Mouse (Mus musculus): ENCODE results near the gene Ptpn3. TPM values are rescaled to one million over a fixed set of nuclear protein-coding genes. Genes with fewer than 3 reads are reported as not detected.

Ptpn3 gene
- polyA plus RNA-seq, 1 experiment from 2014 or later, result 3.4 TPM

- no peak overlapping the region for H3K9ac ChIP-seq (ENCODE audit: low read depth, low read length)
- no peak overlapping the region for H3K4me3 ChIP-seq (ENCODE audit: low read depth, low read length)
- ATAC-seq (ENCODE audit: low FRiP score) (no peak), DNase-seq (ENCODE audit: low spot score) (no peak)
- WGBS, result 93% methylated on average over 1 of the region's 1 CpGs
- H3K9me3 ChIP-seq (ENCODE audit: control insufficient read depth, low read length), result no peaks in the 10 kb centered on the region
- H3K4me2 ChIP-seq (replicated peaks; ENCODE audit: low read depth, low read length), result no peak overlapping the region
- no peak overlapping the region for H3K27ac ChIP-seq (ENCODE audit: low read depth, low read length)
- H3K4me1 ChIP-seq (replicated peaks; ENCODE audit: control insufficient read depth, insufficient read depth, low read length), result no peaks in the 10 kb centered on the region
- H3K36me3 ChIP-seq (ENCODE audit: control insufficient read depth, insufficient read depth, low read length), result no peaks in the 10 kb centered on the region
- no peaks in the 10 kb centered on the region for H3K27me3 ChIP-seq (ENCODE audit: control insufficient read depth, insufficient read depth, low read length)
These were observed 133.4 kb downstream of the Ptpn3 start for GRCm38 (mm10) chr4:57168277-57168676.

GRCm38 (mm10) chr4:57166922-57167870, 134.4 kb downstream of the Ptpn3 start:
- Histone ChIP-seq H3K27ac (ENCODE audit: low read depth, low read length) (0 out of 2 replicates have a peak overlapping the region, but pooled peaks have one; percentile 24), H3K9me3 (ENCODE audit: control insufficient read depth, low read length) (no peaks in the 10 kb centered on the region), H3K9ac (ENCODE audit: low read depth, low read length) (no peak overlapping the region), H3K27me3 (ENCODE audit: control insufficient read depth, insufficient read depth, low read length) (no peaks in the 10 kb centered on the region), H3K4me2 (replicated peaks; ENCODE audit: low read depth, low read length) (no peak overlapping the region), H3K4me1 (replicated peaks; ENCODE audit: control insufficient read depth, insufficient read depth, low read length) (no peaks in the 10 kb centered on the region), H3K4me3 (ENCODE audit: low read depth, low read length) (no peak overlapping the region), H3K36me3 (ENCODE audit: control insufficient read depth, insufficient read depth, low read length) (no peaks in the 10 kb centered on the region)
- no peak for ATAC-seq (ENCODE audit: low FRiP score)
- WGBS, result 56% methylated on average over 12 of the region's 12 CpGs
- DNase-seq (ENCODE audit: low spot score), result no peak

GRCm38 (mm10) chr4:57165654-57166053, 136.0 kb downstream of the Ptpn3 start:
- Histone ChIP-seq H3K27ac (ENCODE audit: low read depth, low read length) (no peak overlapping the region), H3K27me3 (ENCODE audit: control insufficient read depth, insufficient read depth, low read length) (no peaks in the 10 kb centered on the region), H3K4me1 (replicated peaks; ENCODE audit: control insufficient read depth, insufficient read depth, low read length) (no peaks in the 10 kb centered on the region), H3K4me2 (replicated peaks; ENCODE audit: low read depth, low read length) (no peak overlapping the region), H3K4me3 (ENCODE audit: low read depth, low read length) (no peak overlapping the region), H3K9me3 (ENCODE audit: control insufficient read depth, low read length) (no peaks in the 10 kb centered on the region), H3K9ac (ENCODE audit: low read depth, low read length) (no peak overlapping the region), H3K36me3 (ENCODE audit: control insufficient read depth, insufficient read depth, low read length) (no peaks in the 10 kb centered on the region)
- DNase-seq (ENCODE audit: low spot score), result no peak
- 52% methylated on average over 3 of the region's 3 CpGs for WGBS
- peak; percentile 40; the same call in 1 of the 2 replicates for ATAC-seq (ENCODE audit: low FRiP score)

GRCm38 (mm10) chr4:57164578-57165210, 136.9 kb downstream of the Ptpn3 start:
- H3K4me3 ChIP-seq (ENCODE audit: low read depth, low read length), result no peak overlapping the region
- no peaks in the 10 kb centered on the region for H3K4me1 ChIP-seq (replicated peaks; ENCODE audit: control insufficient read depth, insufficient read depth, low read length)
- no peak overlapping the region for H3K27ac ChIP-seq (ENCODE audit: low read depth, low read length)
- H3K9me3 ChIP-seq (ENCODE audit: control insufficient read depth, low read length), result no peaks in the 10 kb centered on the region
- 91% methylated on average over 9 of the region's 9 CpGs for WGBS
- H3K9ac ChIP-seq (ENCODE audit: low read depth, low read length), result no peak overlapping the region
- ATAC-seq (ENCODE audit: low FRiP score) (no peak), DNase-seq (ENCODE audit: low spot score) (no peak)
- no peak overlapping the region for H3K4me2 ChIP-seq (replicated peaks; ENCODE audit: low read depth, low read length)
- no peaks in the 10 kb centered on the region for H3K27me3 ChIP-seq (ENCODE audit: control insufficient read depth, insufficient read depth, low read length)
- no peaks in the 10 kb centered on the region for H3K36me3 ChIP-seq (ENCODE audit: control insufficient read depth, insufficient read depth, low read length)

GRCm38 (mm10) chr4:57162789-57163722, 138.6 kb downstream of the Ptpn3 start:
- Histone ChIP-seq H3K4me3 (ENCODE audit: low read depth, low read length) (no peak overlapping the region), H3K4me1 (replicated peaks; ENCODE audit: control insufficient read depth, insufficient read depth, low read length) (no peaks in the 10 kb centered on the region), H3K27ac (ENCODE audit: low read depth, low read length) (no peak overlapping the region), H3K9ac (ENCODE audit: low read depth, low read length) (no peak overlapping the region), H3K36me3 (ENCODE audit: control insufficient read depth, insufficient read depth, low read length) (no peaks in the 10 kb centered on the region), H3K27me3 (ENCODE audit: control insufficient read depth, insufficient read depth, low read length) (no peaks in the 10 kb centered on the region), H3K4me2 (replicated peaks; ENCODE audit: low read depth, low read length) (no peak overlapping the region), H3K9me3 (ENCODE audit: control insufficient read depth, low read length) (no peaks in the 10 kb centered on the region)
- ATAC-seq (ENCODE audit: low FRiP score) (no peak), DNase-seq (ENCODE audit: low spot score) (no peak)
- 32% methylated on average over 10 of the region's 10 CpGs for WGBS

GRCm38 (mm10) chr4:57160571-57160970, 141.1 kb downstream of the Ptpn3 start:
- Histone ChIP-seq H3K9ac (ENCODE audit: low read depth, low read length) (no peak overlapping the region), H3K4me2 (replicated peaks; ENCODE audit: low read depth, low read length) (no peak overlapping the region), H3K4me3 (ENCODE audit: low read depth, low read length) (no peak overlapping the region), H3K27ac (ENCODE audit: low read depth, low read length) (no peak overlapping the region), H3K27me3 (ENCODE audit: control insufficient read depth, insufficient read depth, low read length) (no peaks in the 10 kb centered on the region), H3K4me1 (replicated peaks; ENCODE audit: control insufficient read depth, insufficient read depth, low read length) (no peaks in the 10 kb centered on the region), H3K9me3 (ENCODE audit: control insufficient read depth, low read length) (no peaks in the 10 kb centered on the region), H3K36me3 (ENCODE audit: control insufficient read depth, insufficient read depth, low read length) (no peaks in the 10 kb centered on the region)
- no peak for DNase-seq (ENCODE audit: low spot score)
- ATAC-seq (ENCODE audit: low FRiP score), result no peak
- 80% methylated on average over 7 of the region's 7 CpGs for WGBS

GRCm38 (mm10) chr4:57156549-57157169, 145.0 kb downstream of the Ptpn3 start:
- ATAC-seq (ENCODE audit: low FRiP score), result no peak
- no peak overlapping the region for H3K27ac ChIP-seq (ENCODE audit: low read depth, low read length)
- H3K36me3 ChIP-seq (ENCODE audit: control insufficient read depth, insufficient read depth, low read length), result no peaks in the 10 kb centered on the region
- H3K27me3 ChIP-seq (ENCODE audit: control insufficient read depth, insufficient read depth, low read length), result no peaks in the 10 kb centered on the region
- no peaks in the 10 kb centered on the region for H3K9me3 ChIP-seq (ENCODE audit: control insufficient read depth, low read length)
- no peak overlapping the region for H3K9ac ChIP-seq (ENCODE audit: low read depth, low read length)
- WGBS, result 79% methylated on average over 8 of the region's 8 CpGs
- H3K4me1 ChIP-seq (replicated peaks; ENCODE audit: control insufficient read depth, insufficient read depth, low read length), result peaks cover 5% of the 10 kb centered on the region; the same call in 1 of the 2 replicates
- DNase-seq (ENCODE audit: low spot score), result no peak
- no peak overlapping the region for H3K4me3 ChIP-seq (ENCODE audit: low read depth, low read length)
- no peak overlapping the region for H3K4me2 ChIP-seq (replicated peaks; ENCODE audit: low read depth, low read length)

GRCm38 (mm10) chr4:57153838-57154237, 147.8 kb downstream of the Ptpn3 start:
- Histone ChIP-seq H3K9ac (ENCODE audit: low read depth, low read length) (peak overlapping the region; percentile 21; the same call in 1 of the 2 replicates), H3K4me2 (replicated peaks; ENCODE audit: low read depth, low read length) (peak overlapping the region; percentile 26; the same call in 1 of the 2 replicates), H3K27me3 (ENCODE audit: control insufficient read depth, insufficient read depth, low read length) (no peaks in the 10 kb centered on the region), H3K27ac (ENCODE audit: low read depth, low read length) (no peak overlapping the region), H3K36me3 (ENCODE audit: control insufficient read depth, insufficient read depth, low read length) (no peaks in the 10 kb centered on the region), H3K9me3 (ENCODE audit: control insufficient read depth, low read length) (no peaks in the 10 kb centered on the region), H3K4me1 (replicated peaks; ENCODE audit: control insufficient read depth, insufficient read depth, low read length) (peaks cover 5% of the 10 kb centered on the region; the same call in 1 of the 2 replicates), H3K4me3 (ENCODE audit: low read depth, low read length) (no peak overlapping the region)
- 38% methylated on average over 8 of the region's 8 CpGs for whole genome bisulfite sequencing
- DNase-seq (ENCODE audit: low spot score) (no peak), ATAC-seq (ENCODE audit: low FRiP score) (no peak)
